Mouse (Mus musculus): ENCODE measurements around the gene Frmd4b. TPM values are rescaled to one million over a fixed set of nuclear protein-coding genes. Genes with fewer than 3 reads are reported as not detected.
A peak's percentile ranks its signal among the peaks of the same experiment; 100 is the strongest.

The Frmd4b gene
- polyA plus RNA-seq, 1 experiment from 2014 or later: 10.6 TPM

DNA sequence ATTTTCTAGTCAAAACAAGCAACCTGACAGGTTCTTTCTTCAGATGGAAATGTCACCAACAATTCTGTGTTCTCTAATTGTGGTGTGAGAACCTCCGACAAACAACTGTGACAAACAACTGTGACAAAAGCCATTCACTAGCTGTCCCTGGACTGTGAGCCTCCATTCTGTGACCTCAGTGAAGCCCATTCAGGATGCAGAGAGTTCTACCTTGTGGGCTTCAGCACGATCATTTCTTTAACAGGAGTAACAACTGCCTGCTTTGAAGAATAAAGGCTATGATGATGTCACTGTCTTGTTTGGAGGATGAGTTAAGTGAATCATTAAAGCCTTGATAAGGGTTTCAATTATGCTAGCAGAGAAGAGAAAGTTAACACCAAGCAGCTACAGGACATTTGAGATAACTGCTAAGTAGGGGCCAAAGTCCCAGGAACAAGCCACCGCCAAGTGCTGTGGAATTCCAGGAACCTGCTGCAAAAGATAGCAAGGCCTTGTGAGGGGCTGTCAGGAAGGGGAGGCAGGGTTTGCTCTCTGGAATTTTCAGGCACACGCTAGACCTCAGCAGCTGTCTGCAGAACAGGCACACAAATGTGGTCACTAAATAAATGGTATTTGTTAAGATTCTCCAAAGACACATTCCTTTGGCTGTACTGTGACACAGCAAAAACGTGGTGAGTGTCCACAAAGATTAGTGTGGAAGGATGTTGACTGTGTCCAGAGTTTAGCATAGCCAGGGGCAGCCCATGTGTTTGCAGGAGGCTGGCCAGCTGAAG, 207.7 kb downstream of the Frmd4b start:
- Histone ChIP-seq H3K4me1 (ENCODE audit: control insufficient read depth, insufficient read depth, low read length) (peaks cover 9% of the 10 kb centered on the region), H3K4me2 (ENCODE audit: low read depth, low read length) (no peak overlapping the region), H3K27ac (ENCODE audit: low read length) (no peak overlapping the region), H3K9ac (ENCODE audit: low read depth, low read length) (no peak overlapping the region), H3K4me3 (ENCODE audit: low read length) (no peak overlapping the region), H3K27me3 (replicated peaks; ENCODE audit: control insufficient read depth, insufficient read depth, low read length) (no peaks in the 10 kb centered on the region), H3K36me3 (ENCODE audit: control insufficient read depth, insufficient read depth, low read length) (no peaks in the 10 kb centered on the region), H3K9me3 (ENCODE audit: control insufficient read depth, low read length) (no peaks in the 10 kb centered on the region)
- WGBS: 21% methylated on average over 5 of the region's 5 CpGs
- ATAC-seq: peak; percentile 86

GRCm38 (mm10) chr6:97407914-97408313, 209.4 kb downstream of the Frmd4b start:
- WGBS: 87% methylated on average over 3 of the region's 3 CpGs
- H3K9me3 ChIP-seq (ENCODE audit: control insufficient read depth, low read length): no peaks in the 10 kb centered on the region
- no peak overlapping the region for H3K4me3 ChIP-seq (ENCODE audit: low read length)
- no peak overlapping the region for H3K27ac ChIP-seq (ENCODE audit: low read length)
- no peak overlapping the region for H3K4me2 ChIP-seq (ENCODE audit: low read depth, low read length)
- H3K27me3 ChIP-seq (replicated peaks; ENCODE audit: control insufficient read depth, insufficient read depth, low read length): no peaks in the 10 kb centered on the region
- H3K4me1 ChIP-seq (ENCODE audit: control insufficient read depth, insufficient read depth, low read length): peaks cover 9% of the 10 kb centered on the region
- no peaks in the 10 kb centered on the region for H3K36me3 ChIP-seq (ENCODE audit: control insufficient read depth, insufficient read depth, low read length)
- ATAC-seq: no peak
- no peak overlapping the region for H3K9ac ChIP-seq (ENCODE audit: low read depth, low read length)

DNA sequence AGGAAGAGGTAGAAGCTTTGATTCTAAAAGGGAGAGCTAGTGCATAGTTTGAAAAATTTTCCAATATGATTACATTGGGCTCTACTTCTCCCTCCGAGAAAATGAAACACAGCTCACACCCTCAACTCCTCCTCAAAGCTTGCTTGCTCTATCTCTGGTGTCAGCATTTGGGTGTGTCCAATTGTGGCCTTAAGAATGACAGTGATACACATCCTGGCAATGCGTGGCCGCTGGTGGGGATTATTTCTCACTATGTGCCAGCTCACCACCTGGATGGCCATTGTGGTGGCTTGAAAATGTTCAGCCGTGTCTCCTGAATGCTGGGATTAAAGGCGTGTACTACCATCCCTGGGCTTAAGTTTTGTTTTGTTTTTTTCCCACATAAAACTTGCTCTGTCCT, 209.9 kb downstream of the Frmd4b start:
- H3K4me1 ChIP-seq (ENCODE audit: control insufficient read depth, insufficient read depth, low read length): peaks cover 9% of the 10 kb centered on the region
- no peak for ATAC-seq
- H3K9me3 ChIP-seq (ENCODE audit: control insufficient read depth, low read length): no peaks in the 10 kb centered on the region
- H3K27ac ChIP-seq (ENCODE audit: low read length): no peak overlapping the region
- H3K9ac ChIP-seq (ENCODE audit: low read depth, low read length): no peak overlapping the region
- no peaks in the 10 kb centered on the region for H3K27me3 ChIP-seq (replicated peaks; ENCODE audit: control insufficient read depth, insufficient read depth, low read length)
- no peaks in the 10 kb centered on the region for H3K36me3 ChIP-seq (ENCODE audit: control insufficient read depth, insufficient read depth, low read length)
- no peak overlapping the region for H3K4me2 ChIP-seq (ENCODE audit: low read depth, low read length)
- WGBS: 87% methylated on average over 5 of the region's 5 CpGs
- no peak overlapping the region for H3K4me3 ChIP-seq (ENCODE audit: low read length)

- Histone ChIP-seq H3K36me3 (ENCODE audit: control insufficient read depth, insufficient read depth, low read length) (no peaks in the 10 kb centered on the region), H3K9me3 (ENCODE audit: control insufficient read depth, low read length) (no peaks in the 10 kb centered on the region), H3K27ac (ENCODE audit: low read length) (no peak overlapping the region), H3K4me3 (ENCODE audit: low read length) (no peak overlapping the region), H3K4me2 (ENCODE audit: low read depth, low read length) (no peak overlapping the region), H3K27me3 (replicated peaks; ENCODE audit: control insufficient read depth, insufficient read depth, low read length) (no peaks in the 10 kb centered on the region), H3K4me1 (ENCODE audit: control insufficient read depth, insufficient read depth, low read length) (peaks cover 9% of the 10 kb centered on the region), H3K9ac (ENCODE audit: low read depth, low read length) (no peak overlapping the region)
- no peak for ATAC-seq
- 32% methylated on average over 7 of the region's 7 CpGs for WGBS
These were observed 212.0 kb downstream of the Frmd4b start for GRCm38 (mm10) chr6:97405311-97405710.

DNA sequence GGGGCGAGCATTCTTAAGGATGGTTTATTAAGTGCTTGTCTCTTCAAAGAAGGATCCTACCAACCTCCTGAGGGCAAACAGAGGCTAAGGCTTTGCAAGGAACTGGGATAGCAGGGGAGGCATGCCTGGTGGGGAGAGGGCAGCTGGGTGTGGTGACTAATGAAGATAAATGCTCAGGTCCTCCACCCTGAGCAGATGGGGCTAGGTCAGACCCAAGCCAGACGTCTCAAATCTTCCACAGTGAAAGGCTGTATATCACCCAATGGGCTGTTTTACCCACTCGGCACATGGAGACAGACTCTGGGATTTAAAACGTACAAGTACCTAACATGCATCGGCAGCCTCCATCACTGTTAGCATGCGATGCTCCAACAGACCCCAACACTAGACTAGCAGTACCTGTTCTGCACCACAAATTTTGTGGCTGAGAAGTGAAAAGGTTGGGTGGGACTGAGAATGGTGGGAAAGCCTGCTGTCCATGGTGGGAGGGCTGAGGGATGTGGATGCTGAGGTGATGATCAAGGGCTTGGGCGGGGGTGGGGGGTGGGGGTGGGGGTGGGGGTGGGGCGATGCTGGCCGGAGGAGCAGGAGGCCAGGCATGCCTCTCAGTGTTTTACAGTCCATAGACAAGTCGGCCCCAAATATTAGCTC, 214.4 kb downstream of the Frmd4b start:
- H3K4me3 ChIP-seq (ENCODE audit: low read length): no peak overlapping the region
- H3K9me3 ChIP-seq (ENCODE audit: control insufficient read depth, low read length): no peaks in the 10 kb centered on the region
- no peak overlapping the region for H3K27ac ChIP-seq (ENCODE audit: low read length)
- no peak overlapping the region for H3K9ac ChIP-seq (ENCODE audit: low read depth, low read length)
- H3K36me3 ChIP-seq (ENCODE audit: control insufficient read depth, insufficient read depth, low read length): no peaks in the 10 kb centered on the region
- H3K4me2 ChIP-seq (ENCODE audit: low read depth, low read length): no peak overlapping the region
- WGBS: 49% methylated on average over 10 of the region's 10 CpGs
- ATAC-seq: no peak
- peaks cover 4% of the 10 kb centered on the region; the same call in 1 of the 2 replicates for H3K4me1 ChIP-seq (ENCODE audit: control insufficient read depth, insufficient read depth, low read length)
- no peaks in the 10 kb centered on the region for H3K27me3 ChIP-seq (replicated peaks; ENCODE audit: control insufficient read depth, insufficient read depth, low read length)

DNA sequence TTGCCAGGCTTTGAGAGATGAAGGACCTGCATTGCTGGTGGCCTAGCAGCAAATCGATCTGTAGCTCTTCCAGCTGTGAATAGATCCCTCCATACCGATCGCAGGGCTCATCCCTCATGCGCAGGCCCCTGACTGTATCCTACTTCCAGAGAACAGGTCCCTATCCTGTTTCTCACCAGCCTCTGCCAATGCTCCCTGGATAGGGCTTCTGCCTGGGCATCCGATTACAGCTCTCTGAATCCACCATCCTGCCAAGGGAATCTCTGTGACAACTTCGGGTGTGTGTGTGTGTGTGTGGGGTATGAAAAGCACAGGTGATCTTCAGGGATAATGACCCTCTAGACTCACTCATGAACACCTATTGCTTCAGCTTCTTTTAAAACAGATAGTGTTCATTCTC, 216.9 kb downstream of the Frmd4b start:
- WGBS: 86% methylated on average over 6 of the region's 6 CpGs
- Histone ChIP-seq H3K9ac (ENCODE audit: low read depth, low read length) (no peak overlapping the region), H3K27me3 (replicated peaks; ENCODE audit: control insufficient read depth, insufficient read depth, low read length) (no peaks in the 10 kb centered on the region), H3K9me3 (ENCODE audit: control insufficient read depth, low read length) (no peaks in the 10 kb centered on the region), H3K4me1 (ENCODE audit: control insufficient read depth, insufficient read depth, low read length) (peaks cover 15% of the 10 kb centered on the region), H3K36me3 (ENCODE audit: control insufficient read depth, insufficient read depth, low read length) (no peaks in the 10 kb centered on the region), H3K4me2 (ENCODE audit: low read depth, low read length) (no peak overlapping the region), H3K27ac (ENCODE audit: low read length) (no peak overlapping the region), H3K4me3 (ENCODE audit: low read length) (no peak overlapping the region)
- ATAC-seq: no peak

- ATAC-seq: peak; percentile 83
- Histone ChIP-seq H3K27ac (ENCODE audit: low read length) (no peak overlapping the region), H3K4me3 (ENCODE audit: low read length) (no peak overlapping the region), H3K9me3 (ENCODE audit: control insufficient read depth, low read length) (no peaks in the 10 kb centered on the region), H3K27me3 (replicated peaks; ENCODE audit: control insufficient read depth, insufficient read depth, low read length) (no peaks in the 10 kb centered on the region), H3K4me2 (ENCODE audit: low read depth, low read length) (no peak overlapping the region), H3K9ac (ENCODE audit: low read depth, low read length) (no peak overlapping the region), H3K36me3 (ENCODE audit: control insufficient read depth, insufficient read depth, low read length) (no peaks in the 10 kb centered on the region), H3K4me1 (ENCODE audit: control insufficient read depth, insufficient read depth, low read length) (peaks cover 15% of the 10 kb centered on the region)
- WGBS: 79% methylated on average over 4 of the region's 4 CpGs
These were observed 219.4 kb downstream of the Frmd4b start for GRCm38 (mm10) chr6:97397935-97398334.

DNA sequence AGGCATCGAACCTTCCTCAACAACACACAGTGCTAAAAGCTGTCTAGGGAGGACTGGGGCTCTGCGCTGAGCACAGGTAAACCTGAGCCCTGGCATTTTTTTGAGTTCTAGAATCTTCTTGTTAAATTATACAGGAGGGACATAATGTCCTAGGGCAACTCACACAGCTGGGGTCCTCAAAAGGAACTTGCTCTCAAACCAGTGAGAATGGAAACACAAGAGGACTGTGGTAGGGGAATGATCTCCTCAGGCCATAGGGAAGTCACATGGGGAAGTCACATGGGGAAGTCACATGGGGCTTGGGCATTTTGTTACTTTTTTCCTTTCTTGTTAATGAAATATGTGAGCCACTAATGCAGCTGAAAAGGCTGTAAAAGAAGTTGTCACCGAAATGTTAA, 220.4 kb downstream of the Frmd4b start:
- no peaks in the 10 kb centered on the region for H3K27me3 ChIP-seq (replicated peaks; ENCODE audit: control insufficient read depth, insufficient read depth, low read length)
- 65% methylated on average over 3 of the region's 3 CpGs for WGBS
- no peak overlapping the region for H3K4me3 ChIP-seq (ENCODE audit: low read length)
- ATAC-seq: no peak
- no peaks in the 10 kb centered on the region for H3K9me3 ChIP-seq (ENCODE audit: control insufficient read depth, low read length)
- H3K4me2 ChIP-seq (ENCODE audit: low read depth, low read length): no peak overlapping the region
- H3K27ac ChIP-seq (ENCODE audit: low read length): no peak overlapping the region
- no peaks in the 10 kb centered on the region for H3K36me3 ChIP-seq (ENCODE audit: control insufficient read depth, insufficient read depth, low read length)
- H3K9ac ChIP-seq (ENCODE audit: low read depth, low read length): no peak overlapping the region
- H3K4me1 ChIP-seq (ENCODE audit: control insufficient read depth, insufficient read depth, low read length): peaks cover 15% of the 10 kb centered on the region

- Histone ChIP-seq H3K27me3 (replicated peaks; ENCODE audit: control insufficient read depth, insufficient read depth, low read length) (no peaks in the 10 kb centered on the region), H3K9ac (ENCODE audit: low read depth, low read length) (no peak overlapping the region), H3K4me3 (ENCODE audit: low read length) (no peak overlapping the region), H3K9me3 (ENCODE audit: control insufficient read depth, low read length) (no peaks in the 10 kb centered on the region), H3K27ac (ENCODE audit: low read length) (no peak overlapping the region), H3K4me2 (ENCODE audit: low read depth, low read length) (no peak overlapping the region), H3K36me3 (ENCODE audit: control insufficient read depth, insufficient read depth, low read length) (no peaks in the 10 kb centered on the region), H3K4me1 (ENCODE audit: control insufficient read depth, insufficient read depth, low read length) (peaks cover 15% of the 10 kb centered on the region)
- WGBS: 51% methylated on average over 9 of the region's 9 CpGs
- ATAC-seq: peak; percentile 19; the same call in 1 of the 2 replicates
These were observed 220.9 kb downstream of the Frmd4b start for GRCm38 (mm10) chr6:97396351-97396956.
